8 mouse cellular contexts compared by ENCODE assay signal in genomic region chr5:124162577-124162976, GRCm38 (mm10). TPM values are rescaled to one million over a fixed set of nuclear protein-coding genes. Genes with fewer than 3 reads are reported as not detected.
DNase-seq lines count a peak whose midpoint lies in the region; TF ChIP-seq lines count a peak whose summit lies in the region.

No protein-coding gene starts in this region.

- peak; percentile 59 for TF ChIP-seq CTCF in kidney, adult 2 months (conservative IDR thresholded peaks at IDR 0.05; ENCODE audit: insufficient read depth, insufficient read length, low read depth, low read length)
- 0 out of 2 replicates have a peak, but pooled peaks have one; percentile 10 for TF ChIP-seq CTCF in olfactory bulb, adult 2 months (IDR thresholded peaks at IDR 0.05; ENCODE audit: insufficient read depth, low read depth, low read length)

- no peaks in the 10 kb centered on the region for H3K36me3 ChIP-seq in kidney, adult 2 months (ENCODE audit: control insufficient read depth, insufficient read depth, low read length)

- H3K27me3 ChIP-seq in kidney, adult 2 months (replicated peaks; ENCODE audit: control insufficient read depth, insufficient read depth, low read length), result no peaks in the 10 kb centered on the region

- 57% methylated on average over 5 of the region's 5 CpGs for WGBS in kidney, adult 2 months
- 45% methylated on average over 5 of the region's 5 CpGs for WGBS in olfactory bulb, adult 2 months

- no peak overlapping the region for H3K4me3 ChIP-seq in kidney, adult 2 months (ENCODE audit: insufficient read depth, low read depth, low read length)
- H3K4me3 ChIP-seq in olfactory bulb, adult 2 months (ENCODE audit: insufficient read depth, low read depth, low read length), result no peak overlapping the region

- no peaks in the 10 kb centered on the region for H3K4me1 ChIP-seq in kidney, adult 2 months (ENCODE audit: control insufficient read depth, insufficient read depth, low read length)
- peaks cover 86% of the 10 kb centered on the region for H3K4me1 ChIP-seq in olfactory bulb, adult 2 months (ENCODE audit: control insufficient read depth, insufficient read depth, low read length)

- DNase-seq in CD4-positive, CD25-positive, alpha-beta regulatory T cell, adult 2 months (ENCODE audit: low read depth, low spot score), result peak; percentile 82
- DNase-seq in adipocyte (ENCODE audit: low spot score), result peak; percentile 61
- DNase-seq in embryo, embryonic 11.5 days (ENCODE audit: low read depth, low spot score), result peak; percentile 59
- peak; percentile 62 to 79 for DNase-seq in heart, adult 9 months (ENCODE audit: low spot score in 2 of 2)
- DNase-seq in kidney, adult 2 months, result peak; percentile 82
- peak; percentile 71 to 79 for DNase-seq in lung, adult 18-20 months
- DNase-seq in ovary, adult 18-20 months (ENCODE audit: low spot score), result no peak

- no peak overlapping the region for H3K27ac ChIP-seq in kidney, adult 2 months (ENCODE audit: insufficient read depth, low read depth, low read length)
- peak overlapping the region; percentile 11 for H3K27ac ChIP-seq in olfactory bulb, adult 2 months (ENCODE audit: insufficient read depth, low read depth, low read length)

- no peak for TF ChIP-seq POLR2A in kidney, adult 2 months (IDR thresholded peaks at IDR 0.05; ENCODE audit: low read depth, low read length)
- TF ChIP-seq POLR2A in olfactory bulb, adult 2 months (IDR thresholded peaks at IDR 0.05; ENCODE audit: insufficient read depth, low read depth, low read length), result no peak

RNA-seq across cellular contexts. Expression of gene Arl6ip4, which starts 46.7 kb away (rescaled TPM):
- 28.9 and 31.5 TPM in 2 replicates for polyA plus RNA-seq in kidney, adult 2 months (2012; rRNA removed)
- not detected in 2 replicates for polyA plus RNA-seq in olfactory bulb, adult 2 months (2012; ENCODE audit: insufficient read depth, insufficient read length, low replicate concordance, missing spikeins)

RNA-seq across cellular contexts. Expression of gene Ogfod2, which starts 50.5 kb away (rescaled TPM):
- 54.9 and 71.9 TPM in 2 replicates for polyA plus RNA-seq in kidney, adult 2 months (2012; rRNA removed)
- polyA plus RNA-seq in olfactory bulb, adult 2 months (2012; ENCODE audit: insufficient read depth, insufficient read length, low replicate concordance, missing spikeins), result not detected in 2 replicates
